Mouse (Mus musculus) layer of hippocampus, postnatal 25 days (tissue): Measurements from ENCODE around the gene Alkbh2. TPM values are rescaled to one million over a fixed set of nuclear protein-coding genes. Genes with fewer than 3 reads are reported as not detected.

Source experiments
- DNase-seq, 2 experiments: peaks; one replicate each; pipeline ENCODE4 v3.0.0; 2022; ENCODE audit warnings: mixed read lengths in 2 of 2, low spot score in 1 of 2; ENCODE audit errors: extremely low spot score in 1 of 2
- total RNA-seq, 2 experiments: library from RNA; stranded (reverse); gene quantifications; 2 replicates each; pipeline ENCODE4 v1.2.3; 2021

Gene Alkbh2
- total RNA-seq: 1 to 10 TPM; 3.8 to 4.2 TPM

- DNase-seq: peak; percentile 76 to 78
These were observed at the start of gene Alkbh2 for GRCm38 (mm10) chr5:114127374-114128349. TSS of gene Alkbh2 (minus strand) at chr5:114128218.

- DNase-seq: no peak
These were observed 48.8 kb upstream of the Alkbh2 start for GRCm38 (mm10) chr5:114176548-114177400.

GRCm38 (mm10) chr5:114175596-114176171 lies 47.7 kb upstream of the Alkbh2 start:
- peak; percentile 27 to 45 for DNase-seq

GRCm38 (mm10) chr5:114174639-114175038 lies 46.6 kb upstream of the Alkbh2 start:
- DNase-seq: peak in 1 of 2 experiments; percentile 27

GRCm38 (mm10) chr5:114173877-114174581 lies 46.0 kb upstream of the Alkbh2 start:
- DNase-seq: no peak

- DNase-seq: no peak
These were observed 45.4 kb upstream of the Alkbh2 start for GRCm38 (mm10) chr5:114173458-114173857.

GRCm38 (mm10) chr5:114172936-114173335 lies 44.9 kb upstream of the Alkbh2 start:
- no peak for DNase-seq

- DNase-seq: no peak
These were observed 42.3 kb upstream of the Alkbh2 start for GRCm38 (mm10) chr5:114170345-114170744.

- DNase-seq: no peak
These were observed 35.2 kb upstream of the Alkbh2 start for GRCm38 (mm10) chr5:114163117-114163696.

- DNase-seq: no peak
These were observed 34.2 kb upstream of the Alkbh2 start for GRCm38 (mm10) chr5:114162106-114162815.

- no peak for DNase-seq
These were observed 33.4 kb upstream of the Alkbh2 start for GRCm38 (mm10) chr5:114161424-114161823.

GRCm38 (mm10) chr5:114157236-114157635 lies 29.2 kb upstream of the Alkbh2 start:
- DNase-seq: no peak

- DNase-seq: no peak
These were observed 27.3 kb upstream of the Alkbh2 start for GRCm38 (mm10) chr5:114155168-114155933.

GRCm38 (mm10) chr5:114154765-114155164 lies 26.7 kb upstream of the Alkbh2 start:
- DNase-seq: no peak

- DNase-seq: no peak
These were observed 25.5 kb upstream of the Alkbh2 start for GRCm38 (mm10) chr5:114153490-114153889.

GRCm38 (mm10) chr5:114152359-114153092 lies 24.5 kb upstream of the Alkbh2 start:
- DNase-seq: no peak
